Mouse (Mus musculus) neutrophil, adult 5-6 weeks (primary cell): ENCODE results near the gene Gad1. TPM values are rescaled to one million over a fixed set of nuclear protein-coding genes. Genes with fewer than 3 reads are reported as not detected.

Experiments
- total RNA-seq: library from RNA; stranded (forward); fragments of 200-1000 nt; gene quantifications from 2 replicates; pipeline ENCODE4 v1.2.3, GENCODE M21; 2017

The Gad1 gene
- total RNA-seq, 1 experiment from 2014 or later, result 7.1 TPM

Other genes starting within 250 kb of the Gad1 start
- gene Sp5, start 78.1 kb upstream of the Gad1 start, total RNA-seq, result not detected in 2 replicates
- gene Erich2, start 44.3 kb upstream of the Gad1 start, total RNA-seq, result 0.37 TPM in 1 of 2 replicates, not detected in the other
- 59.4 and 59.9 TPM in 2 replicates for gene Gorasp2, start 108.5 kb downstream of the Gad1 start, total RNA-seq
- not detected in 2 replicates for gene Gm26558, start 109.0 kb downstream of the Gad1 start, total RNA-seq